Comparison of ENCODE assay signal across 19 mouse cellular contexts in the genomic region with DNA sequence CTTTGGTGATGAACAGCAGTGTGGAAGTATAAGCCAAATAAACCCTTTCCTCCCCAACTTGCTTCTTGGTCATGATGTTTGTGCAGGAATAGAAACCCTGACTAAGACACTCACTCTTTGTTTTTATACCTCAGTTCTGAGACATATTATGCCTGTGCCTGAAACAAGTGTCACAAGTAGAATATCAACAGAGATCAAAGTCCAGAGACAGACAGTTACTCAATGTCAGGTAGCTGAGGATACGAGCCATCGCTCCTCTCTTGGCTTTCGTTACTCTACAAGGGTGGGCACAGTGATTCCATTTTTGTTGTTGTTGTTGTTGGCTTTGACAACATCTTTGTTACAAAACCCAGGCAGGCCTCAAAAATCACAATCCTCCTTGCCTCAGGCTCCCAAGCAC. TPM values are rescaled to one million over a fixed set of nuclear protein-coding genes. Genes with fewer than 3 reads are reported as not detected.
"Had no signal": no experiment of that assay in that cellular context is flagged by ENCODE, and none has a peak within 500 bp of the region (broad histone marks: within the 10 kb centered on the region; RNA-seq: fewer than 3 reads in every experiment).

No protein-coding gene starts in this region.

- H3K27ac ChIP-seq: neural tube, embryonic 13.5 days; neural tube, embryonic 15.5 days; stomach, embryonic 15.5 days; stomach, postnatal 0 days had no signal

- H3K4me3 ChIP-seq: neural tube, embryonic 13.5 days; neural tube, embryonic 15.5 days; stomach, embryonic 15.5 days had no signal

- H3K9me3 ChIP-seq: neural tube, embryonic 13.5 days; neural tube, embryonic 15.5 days; stomach, embryonic 15.5 days had no signal

- H3K36me3 ChIP-seq: neural tube, embryonic 13.5 days; neural tube, embryonic 15.5 days; stomach, embryonic 15.5 days had no signal

- DNase-seq: retina, postnatal 1 day; right cerebral cortex, adult 18-20 months; right cerebral cortex, postnatal 14 days; right cerebral cortex, postnatal 25 days; right cerebral cortex, postnatal 4 days; spleen, adult 18-20 months; thymus, adult 18-20 months; thymus, adult 2 months; thymus, postnatal 14 days; thymus, postnatal 25 days; thymus, postnatal 36 days; thymus, postnatal 4 days had no signal

- H3K4me2 ChIP-seq: neural tube, embryonic 13.5 days; neural tube, embryonic 15.5 days; stomach, embryonic 15.5 days had no signal

- H3K27me3 ChIP-seq: neural tube, embryonic 13.5 days; neural tube, embryonic 15.5 days; stomach, embryonic 15.5 days had no signal

- H3K9ac ChIP-seq: neural tube, embryonic 13.5 days; neural tube, embryonic 15.5 days; stomach, embryonic 15.5 days had no signal

RNA-seq across cellular contexts. Expression of a gene that starts 2.8 kb away (rescaled TPM):
- total RNA-seq: neutrophil, adult 5-6 weeks had no signal

RNA-seq across cellular contexts. Expression of a gene that starts 57.8 kb away (rescaled TPM):
- total RNA-seq: neutrophil, adult 5-6 weeks had no signal
- polyA plus RNA-seq: neural tube, embryonic 13.5 days; neural tube, embryonic 14.5 days; neural tube, embryonic 15.5 days; stomach, embryonic 14.5 days had no signal
